Mouse (Mus musculus): ENCODE data around the gene Lpcat2. TPM values are rescaled to one million over a fixed set of nuclear protein-coding genes. Genes with fewer than 3 reads are reported as not detected.

The Lpcat2 gene
- total and polyA plus RNA-seq, 2 experiments, result 0.82 to 2.7 TPM

DNA sequence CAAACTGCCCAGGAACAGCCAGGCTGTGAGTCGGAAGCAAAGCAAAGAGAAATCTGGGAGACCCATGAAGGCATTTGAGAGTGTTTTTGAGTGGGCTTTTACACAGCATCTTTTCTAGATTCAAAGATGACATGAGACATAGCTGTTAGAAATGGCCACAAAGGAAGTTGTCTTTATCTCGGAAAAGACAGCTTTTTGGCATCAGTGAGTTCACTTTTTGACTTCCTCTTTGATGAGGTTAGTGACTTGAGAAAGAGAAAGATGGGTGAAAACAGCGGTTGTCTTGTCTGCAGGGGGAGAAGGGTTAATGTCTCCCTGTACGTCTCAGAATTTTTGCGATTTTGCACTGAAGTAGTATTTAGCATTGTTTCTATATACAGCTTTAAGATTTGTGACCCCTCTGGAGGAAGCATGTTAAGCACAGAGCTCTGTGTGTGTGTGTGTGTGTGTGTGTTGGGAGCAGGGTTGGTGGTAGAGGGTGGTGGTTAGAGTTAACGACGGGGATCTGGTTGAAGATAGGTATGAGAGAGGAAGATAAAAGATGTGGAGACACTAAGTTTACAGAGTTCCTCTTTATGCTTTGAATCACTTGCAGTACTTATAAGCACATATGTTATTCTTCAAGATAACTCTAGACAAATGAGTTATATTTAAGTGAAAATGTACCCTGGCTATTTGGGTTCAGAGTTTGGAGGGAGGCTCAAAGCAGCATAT lies 1.3 kb downstream of the Lpcat2 start:
- H3K27me3 ChIP-seq (ENCODE audit: control insufficient read depth, insufficient read depth, low read length), result 0 out of 2 replicates have a peak, but pooled peaks cover 4% of the 10 kb centered on the region
- no peak overlapping the region for H3K9ac ChIP-seq (ENCODE audit: low read depth, low read length)
- H3K79me2 ChIP-seq (ENCODE audit: control insufficient read depth, insufficient read depth, low read length), result no peaks in the 10 kb centered on the region
- H3K4me1 ChIP-seq (ENCODE audit: control insufficient read depth, insufficient read depth, low read length), result peaks cover 2% of the 10 kb centered on the region; the same call in 1 of the 2 replicates
- no peak for TF ChIP-seq CTCF (IDR thresholded peaks at IDR 0.05; ENCODE audit: low read depth, low read length)
- TF ChIP-seq POLR2A (IDR thresholded peaks at IDR 0.05; ENCODE audit: extremely low read depth, insufficient read depth, low read length), result no peak
- no peak overlapping the region for H3K27ac ChIP-seq (replicated peaks; ENCODE audit: insufficient read depth, low read depth, low read length)
- no peaks in the 10 kb centered on the region for H3K36me3 ChIP-seq (ENCODE audit: control insufficient read depth, insufficient read depth, low read length)
- WGBS, result 72% methylated on average over 7 of the region's 7 CpGs
- H3K4me3 ChIP-seq (ENCODE audit: insufficient read depth, low read depth, low read length), result no peak overlapping the region
- DNase-seq (ENCODE audit: extremely low read depth, low read depth, low spot score), result no peak

GRCm38 (mm10) chr8:92858475-92859182 lies 3.5 kb downstream of the Lpcat2 start:
- 0 out of 2 replicates have a peak, but pooled peaks cover 4% of the 10 kb centered on the region for H3K27me3 ChIP-seq (ENCODE audit: control insufficient read depth, insufficient read depth, low read length)
- H3K9ac ChIP-seq (ENCODE audit: low read depth, low read length), result no peak overlapping the region
- 91% methylated on average over 14 of the region's 14 CpGs for WGBS
- H3K36me3 ChIP-seq (ENCODE audit: control insufficient read depth, insufficient read depth, low read length), result no peaks in the 10 kb centered on the region
- TF ChIP-seq POLR2A (IDR thresholded peaks at IDR 0.05; ENCODE audit: extremely low read depth, insufficient read depth, low read length) (no peak), CTCF (IDR thresholded peaks at IDR 0.05; ENCODE audit: low read depth, low read length) (no peak)
- H3K4me1 ChIP-seq (ENCODE audit: control insufficient read depth, insufficient read depth, low read length), result peaks cover 2% of the 10 kb centered on the region; the same call in 1 of the 2 replicates
- H3K79me2 ChIP-seq (ENCODE audit: control insufficient read depth, insufficient read depth, low read length), result no peaks in the 10 kb centered on the region
- no peak overlapping the region for H3K4me3 ChIP-seq (ENCODE audit: insufficient read depth, low read depth, low read length)
- no peak for DNase-seq (ENCODE audit: extremely low read depth, low read depth, low spot score)
- H3K27ac ChIP-seq (replicated peaks; ENCODE audit: insufficient read depth, low read depth, low read length), result no peak overlapping the region

DNA sequence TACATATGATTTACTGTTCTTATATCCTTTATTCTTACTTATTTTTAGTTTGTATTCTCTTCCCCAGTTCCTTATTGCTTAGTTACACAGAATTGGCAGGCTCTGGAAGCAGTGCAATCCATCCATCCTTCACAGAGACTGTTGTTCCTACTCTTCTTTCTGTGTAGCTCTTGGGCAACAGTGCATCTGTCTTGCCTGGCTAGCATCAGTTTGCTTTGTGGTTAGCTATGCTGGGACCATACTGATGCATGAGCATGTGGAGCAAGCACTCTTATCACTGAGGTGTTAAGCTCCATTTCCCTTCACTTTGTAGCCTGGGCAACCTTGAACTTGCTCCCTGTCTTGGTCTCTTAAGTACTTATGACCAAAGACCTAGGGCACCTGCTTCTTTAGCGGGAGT lies 6.8 kb downstream of the Lpcat2 start:
- Histone ChIP-seq H3K4me3 (ENCODE audit: insufficient read depth, low read depth, low read length) (no peak overlapping the region), H3K27ac (replicated peaks; ENCODE audit: insufficient read depth, low read depth, low read length) (no peak overlapping the region), H3K9ac (ENCODE audit: low read depth, low read length) (no peak overlapping the region), H3K36me3 (ENCODE audit: control insufficient read depth, insufficient read depth, low read length) (no peaks in the 10 kb centered on the region), H3K27me3 (ENCODE audit: control insufficient read depth, insufficient read depth, low read length) (no peaks in the 10 kb centered on the region; the same call in 1 of the 2 replicates), H3K79me2 (ENCODE audit: control insufficient read depth, insufficient read depth, low read length) (no peaks in the 10 kb centered on the region), H3K4me1 (ENCODE audit: control insufficient read depth, insufficient read depth, low read length) (no peaks in the 10 kb centered on the region)
- DNase-seq (ENCODE audit: extremely low read depth, low read depth, low spot score), result no peak
- 90% methylated on average over 1 of the region's 1 CpGs for WGBS
- TF ChIP-seq CTCF (IDR thresholded peaks at IDR 0.05; ENCODE audit: low read depth, low read length), result no peak
- no peak for TF ChIP-seq POLR2A (IDR thresholded peaks at IDR 0.05; ENCODE audit: extremely low read depth, insufficient read depth, low read length)

DNA sequence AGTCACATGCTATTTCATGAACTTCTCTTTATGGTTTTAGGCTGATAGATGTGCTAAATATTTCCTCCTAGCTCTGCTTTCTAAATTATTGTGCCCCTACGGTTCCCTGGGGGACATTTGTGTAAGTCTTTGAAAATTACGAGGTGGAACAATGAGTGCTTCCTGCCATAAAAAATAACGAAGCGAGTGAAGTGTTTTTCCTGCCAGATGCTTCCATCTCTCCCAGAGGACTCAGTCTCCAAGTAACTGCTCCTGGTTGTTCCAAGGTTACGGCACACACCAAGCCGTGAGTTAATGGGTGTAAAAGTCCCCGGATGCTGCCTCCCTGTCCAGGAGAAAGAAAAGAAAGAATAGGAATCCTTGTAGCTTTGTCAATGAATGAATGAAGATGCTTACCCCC lies 15.1 kb downstream of the Lpcat2 start:
- 75% methylated on average over 7 of the region's 7 CpGs for WGBS
- Histone ChIP-seq H3K4me3 (ENCODE audit: insufficient read depth, low read depth, low read length) (no peak overlapping the region), H3K27ac (replicated peaks; ENCODE audit: insufficient read depth, low read depth, low read length) (no peak overlapping the region), H3K9ac (ENCODE audit: low read depth, low read length) (no peak overlapping the region), H3K27me3 (ENCODE audit: control insufficient read depth, insufficient read depth, low read length) (no peaks in the 10 kb centered on the region; the same call in 1 of the 2 replicates), H3K36me3 (ENCODE audit: control insufficient read depth, insufficient read depth, low read length) (no peaks in the 10 kb centered on the region), H3K79me2 (ENCODE audit: control insufficient read depth, insufficient read depth, low read length) (no peaks in the 10 kb centered on the region), H3K4me1 (ENCODE audit: control insufficient read depth, insufficient read depth, low read length) (no peaks in the 10 kb centered on the region)
- DNase-seq (ENCODE audit: extremely low read depth, low read depth, low spot score), result no peak
- TF ChIP-seq CTCF (IDR thresholded peaks at IDR 0.05; ENCODE audit: low read depth, low read length) (no peak), POLR2A (IDR thresholded peaks at IDR 0.05; ENCODE audit: extremely low read depth, insufficient read depth, low read length) (no peak)

GRCm38 (mm10) chr8:92872063-92872759 lies 17.1 kb downstream of the Lpcat2 start:
- 77% methylated on average over 10 of the region's 10 CpGs for WGBS
- Histone ChIP-seq H3K27me3 (ENCODE audit: control insufficient read depth, insufficient read depth, low read length) (no peaks in the 10 kb centered on the region), H3K4me3 (ENCODE audit: insufficient read depth, low read depth, low read length) (no peak overlapping the region), H3K9ac (ENCODE audit: low read depth, low read length) (no peak overlapping the region), H3K36me3 (ENCODE audit: control insufficient read depth, insufficient read depth, low read length) (no peaks in the 10 kb centered on the region), H3K4me1 (ENCODE audit: control insufficient read depth, insufficient read depth, low read length) (no peaks in the 10 kb centered on the region), H3K27ac (replicated peaks; ENCODE audit: insufficient read depth, low read depth, low read length) (no peak overlapping the region), H3K79me2 (ENCODE audit: control insufficient read depth, insufficient read depth, low read length) (no peaks in the 10 kb centered on the region)
- no peak for TF ChIP-seq POLR2A (IDR thresholded peaks at IDR 0.05; ENCODE audit: extremely low read depth, insufficient read depth, low read length)
- TF ChIP-seq CTCF (IDR thresholded peaks at IDR 0.05; ENCODE audit: low read depth, low read length), result no peak
- DNase-seq (ENCODE audit: extremely low read depth, low read depth, low spot score), result no peak
